Mouse (Mus musculus): ENCODE measurements at regions not wholly inside any gene's neighbourhood (a gene's known extent, or its start where the extent isn't known, plus 50 kb on each side); places are given as distances from the start of the nearest gene placed in this dataset.

DNA sequence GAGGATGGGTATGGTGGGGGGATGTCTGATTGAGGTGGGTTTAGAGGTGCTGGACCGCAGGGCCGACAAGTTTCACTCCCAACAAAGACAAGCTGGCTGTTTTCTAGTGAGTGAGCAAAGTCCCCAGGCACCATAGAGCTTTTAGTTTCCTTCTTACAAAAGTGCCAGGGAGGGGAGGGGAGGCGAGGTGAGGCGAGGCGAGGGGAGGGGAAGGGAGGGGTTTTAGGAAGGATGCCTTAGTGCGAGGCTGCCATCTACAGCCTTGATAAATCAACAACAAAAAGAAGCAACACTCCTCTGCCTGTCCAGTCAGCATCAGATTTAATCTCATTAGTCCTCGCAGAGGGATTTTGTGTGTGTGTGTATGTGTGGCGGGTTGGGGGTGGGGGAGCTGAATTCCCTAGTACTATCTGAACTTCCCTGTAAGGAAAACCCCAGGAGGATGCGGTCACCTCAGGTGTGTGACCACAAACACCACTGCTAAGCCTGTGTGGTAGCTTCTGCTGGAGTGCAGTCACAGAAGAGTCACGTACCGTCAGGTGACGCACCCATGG is 103.8 kb downstream of the Tbx4 start:
- no peak for TF ChIP-seq ZC3H11A (IDR thresholded peaks at IDR 0.05; ENCODE audit: borderline replicate concordance, low read depth, low read length)
- no peak for TF ChIP-seq MAFK (IDR thresholded peaks at IDR 0.05; ENCODE audit: insufficient read depth, low read depth, low read length)
- TF ChIP-seq ZNF384 (IDR thresholded peaks at IDR 0.05; ENCODE audit: low read depth, low read length) = no peak
- no peak for TF ChIP-seq CHD2 (IDR thresholded peaks at IDR 0.05; ENCODE audit: low read depth, low read length)
- no peak for TF ChIP-seq HCFC1 (IDR thresholded peaks at IDR 0.05; ENCODE audit: borderline replicate concordance, insufficient read depth, low read length)
